Comparison of ENCODE assay signal across 8 mouse cellular contexts in genomic region chr7:64501536-64502270, GRCm38 (mm10). TPM values are rescaled to one million over a fixed set of nuclear protein-coding genes. Genes with fewer than 3 reads are reported as not detected.
A peak's percentile ranks its signal among the peaks of the same experiment; 100 is the strongest.
DNase-seq lines count a peak whose midpoint lies in the region; ATAC-seq lines count a peak whose summit lies in the region.

Gene Apba2, plus strand, starts transcription at chr7:64501706.

- peak within 1 kb of the TSS; percentile 52 for H3K4me2 ChIP-seq in forebrain, embryonic 14.5 days (ENCODE audit: low read length)
- H3K4me2 ChIP-seq in kidney, embryonic 16.5 days (replicated peaks; ENCODE audit: low read depth, low read length), result peak within 1 kb of the TSS; percentile 93
- H3K4me2 ChIP-seq in liver, embryonic 11.5 days, result peak within 1 kb of the TSS; percentile 76

- WGBS in forebrain, embryonic 14.5 days, result under 1% methylated on average over 76 of the region's 96 CpGs
- under 1% methylated on average over 87 of the region's 96 CpGs for WGBS in kidney, embryonic 16.5 days
- 3% methylated on average over 84 of the region's 96 CpGs for WGBS in liver, embryonic 11.5 days

- H3K36me3 ChIP-seq in forebrain, embryonic 14.5 days (ENCODE audit: control insufficient read depth, insufficient read depth, low read length), result no peaks in the 10 kb centered on the region
- H3K36me3 ChIP-seq in kidney, embryonic 16.5 days (ENCODE audit: insufficient read depth, low read length), result no peaks in the 10 kb centered on the region
- H3K36me3 ChIP-seq in liver, embryonic 11.5 days (ENCODE audit: control insufficient read depth, insufficient read depth, low read length), result no peaks in the 10 kb centered on the region

- peak; percentile 90 for ATAC-seq in forebrain, embryonic 14.5 days
- peak; percentile 77 for ATAC-seq in kidney, embryonic 16.5 days (ENCODE audit: low FRiP score, low TSS enrichment)
- peak; percentile 53 for ATAC-seq in liver, embryonic 11.5 days (replicated peaks; ENCODE audit: low FRiP score)
- no peak for ATAC-seq in megakaryocyte, adult 5-6 weeks (ENCODE audit: poor library complexity, severe bottlenecking)

- H3K9ac ChIP-seq in forebrain, embryonic 14.5 days (ENCODE audit: low read length), result peak within 1 kb of the TSS; percentile 99
- H3K9ac ChIP-seq in kidney, embryonic 16.5 days (replicated peaks; ENCODE audit: low read length), result peak within 1 kb of the TSS; percentile 68
- no peak within 1 kb of the TSS for H3K9ac ChIP-seq in liver, embryonic 11.5 days (ENCODE audit: low read depth, low read length)

- peaks cover 22% of the 10 kb centered on the region for H3K4me1 ChIP-seq in forebrain, embryonic 14.5 days (ENCODE audit: control insufficient read depth, insufficient read depth, low read length)
- H3K4me1 ChIP-seq in kidney, embryonic 16.5 days (ENCODE audit: insufficient read depth, low read length), result peaks cover 7% of the 10 kb centered on the region
- no peaks in the 10 kb centered on the region for H3K4me1 ChIP-seq in liver, embryonic 11.5 days (replicated peaks; ENCODE audit: control insufficient read depth, insufficient read depth, low read length)

- peak; percentile 68 for DNase-seq in layer of hippocampus, adult 11-12 months (ENCODE audit: low spot score)
- DNase-seq in layer of hippocampus, adult 9-10 months (ENCODE audit: low spot score), result no peak
- peak; percentile 83 for DNase-seq in cerebellum, adult 11 months
- peak; percentile 82 for DNase-seq in forebrain, embryonic 14.5 days (ENCODE audit: low spot score)
- DNase-seq in liver, embryonic 11.5 days (ENCODE audit: low spot score), result peak; percentile 43
- peak; percentile 70 to 71 for DNase-seq in right cerebral cortex, adult 2 months (ENCODE audit: low spot score in 2 of 2)

- peak within 1 kb of the TSS; percentile 95 for H3K27ac ChIP-seq in forebrain, embryonic 14.5 days (ENCODE audit: low read depth, low read length)
- no peak within 1 kb of the TSS for H3K27ac ChIP-seq in kidney, embryonic 16.5 days (ENCODE audit: low read length)
- no peak within 1 kb of the TSS for H3K27ac ChIP-seq in liver, embryonic 11.5 days (ENCODE audit: low read depth, low read length)

- no peaks in the 10 kb centered on the region for H3K9me3 ChIP-seq in forebrain, embryonic 14.5 days (replicated peaks; ENCODE audit: control insufficient read depth, low read length)
- peaks cover 4% of the 10 kb centered on the region; the same call in 1 of the 2 replicates for H3K9me3 ChIP-seq in kidney, embryonic 16.5 days (ENCODE audit: low read length)
- H3K9me3 ChIP-seq in liver, embryonic 11.5 days (ENCODE audit: control insufficient read depth, low read length), result no peaks in the 10 kb centered on the region

- H3K4me3 ChIP-seq in forebrain, embryonic 14.5 days (ENCODE audit: low read depth, low read length), result peak within 1 kb of the TSS; percentile 80
- H3K4me3 ChIP-seq in kidney, embryonic 16.5 days (ENCODE audit: low read length), result peak within 1 kb of the TSS; percentile 58
- peak within 1 kb of the TSS; percentile 50 for H3K4me3 ChIP-seq in liver, embryonic 11.5 days (ENCODE audit: low read depth, low read length)

- H3K27me3 ChIP-seq in forebrain, embryonic 14.5 days (replicated peaks; ENCODE audit: control insufficient read depth, insufficient read depth, low read length), result no peaks in the 10 kb centered on the region
- peaks cover 40% of the 10 kb centered on the region for H3K27me3 ChIP-seq in kidney, embryonic 16.5 days (ENCODE audit: insufficient read depth, low read length)
- peaks cover 39% of the 10 kb centered on the region for H3K27me3 ChIP-seq in liver, embryonic 11.5 days (replicated peaks; ENCODE audit: control insufficient read depth, insufficient read depth, low read length)

RNA-seq across cellular contexts. Expression of gene Apba2, which starts in this region (rescaled TPM):
- polyA plus RNA-seq in forebrain, embryonic 14.5 days (2014; fragmentation: Nextera tagmentation; extraction: Ambion mirVana), result 113 and 159 TPM in 2 replicates
- polyA plus RNA-seq in kidney, embryonic 16.5 days (2015; fragmentation: Nextera tagmentation; extraction: Ambion mirVana), result 3.1 and 3.2 TPM in 2 replicates
- 0.66 and 0.96 TPM in 2 replicates for polyA plus RNA-seq in liver, embryonic 11.5 days (2014; fragmentation: Nextera tagmentation; extraction: Ambion mirVana)
- not detected in 2 replicates for total RNA-seq in megakaryocyte, adult 5-6 weeks (2015)
- total RNA-seq in megakaryocyte, adult 5-6 weeks (2017), result not detected in 2 replicates

Comparison
In these comparisons a context has a peak if more than half of its experiments do, and no peak if none do; other contexts are left out.
1. RNA of gene Apba2 (polyA plus RNA-seq): 113 to 159 TPM in forebrain, embryonic 14.5 days; 3.1 to 3.2 TPM in kidney, embryonic 16.5 days and 0.66 to 0.96 TPM in liver, embryonic 11.5 days; every median in the first group is over 10 times any median in the second.
2. Peak in DNase-seq, ATAC-seq, H3K4me3 ChIP-seq and H3K4me2 ChIP-seq in liver, embryonic 11.5 days; RNA of the gene not detected or under 1 TPM.
3. Peak in every context shown above with its lines, with median percentiles within 50 percentile points of each other: H3K4me2 ChIP-seq and H3K4me3 ChIP-seq.